Mouse (Mus musculus): ENCODE measurements around the gene Runx2. TPM values are rescaled to one million over a fixed set of nuclear protein-coding genes. Genes with fewer than 3 reads are reported as not detected.

Runx2 gene
- total RNA-seq, 2 experiments from 2014 or later: 12.3 to 15.8 TPM

GRCm38 (mm10) chr17:44455681-44456600 lies 358.7 kb downstream of the Runx2 start:
- no peak overlapping the region for H3K27ac ChIP-seq
- TF ChIP-seq CTCF (IDR thresholded peaks at IDR 0.05): peak; percentile 84
- H3K4me3 ChIP-seq: no peak overlapping the region
- peak; percentile 57 to 71 for DNase-seq (ENCODE audit: extremely low spot score in 1 of 2, low spot score in 2 of 2)
- intact Hi-C loops (cut with DNase I): loop anchor here (2.0 to 10.0 kb wide), 5 partner anchors 194 to 916 kb away; no protein-coding TSS in a partner anchor

DNA sequence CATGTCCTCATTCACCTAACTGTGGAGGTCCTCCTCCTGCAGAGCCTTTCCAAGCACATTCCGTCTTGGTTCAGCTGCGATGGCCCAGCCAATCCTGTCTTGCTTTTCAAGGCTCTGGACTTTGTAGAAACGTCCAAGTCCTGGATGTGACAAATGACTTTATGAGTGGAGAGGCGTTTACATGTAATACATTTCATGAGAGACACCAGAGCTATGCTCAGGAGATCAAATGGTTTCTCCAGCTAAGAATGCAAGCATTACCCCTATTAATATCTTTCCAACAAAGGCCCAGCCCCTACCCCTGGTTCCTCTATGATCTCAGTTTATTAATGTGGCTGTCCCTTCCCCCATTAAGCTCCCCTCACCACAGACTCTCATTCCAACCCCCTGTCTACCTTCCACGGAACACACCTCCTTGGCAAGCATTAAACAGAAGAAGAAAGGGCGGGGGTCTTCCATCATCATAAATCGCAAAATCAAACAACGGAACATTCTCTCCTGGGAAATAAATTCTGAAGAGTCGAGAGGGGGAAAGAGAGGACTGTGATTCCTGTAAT lies 364.6 kb downstream of the Runx2 start:
- Histone ChIP-seq H3K27ac (no peak overlapping the region), H3K4me3 (no peak overlapping the region)
- intact Hi-C loops (cut with DNase I): loop anchor here (10.0 kb wide), 1 partner anchor 495 kb away; no protein-coding TSS in a partner anchor
- DNase-seq (ENCODE audit: extremely low spot score in 1 of 2, low spot score in 2 of 2): no peak
- TF ChIP-seq CTCF (IDR thresholded peaks at IDR 0.05): no peak

Other genes with a start within 250 kb of the Runx2 start
- 10 to 100 TPM; 11.0 to 14.3 TPM for gene Supt3, start 37.6 kb downstream of the Runx2 start, total RNA-seq (2021)